Mouse (Mus musculus) CD4-positive, CD25-positive, alpha-beta regulatory T cell, adult 2 months (primary cell): ENCODE measurements at regions not wholly inside any gene's neighbourhood (a gene's known extent, or its start where the extent isn't known, plus 50 kb on each side); places are given as distances from the start of the nearest gene placed in this dataset.

Source experiments
- DNase-seq: peaks from one replicate; pipeline ENCODE4 v3.0.0-alpha.2; 2012; ENCODE audit warnings: low read depth, low spot score

- peak; percentile 51 for DNase-seq
Observed at GRCm38 (mm10) chr6:66480207-66480606, 55.0 kb upstream of the Mad2l1 start.

DNA sequence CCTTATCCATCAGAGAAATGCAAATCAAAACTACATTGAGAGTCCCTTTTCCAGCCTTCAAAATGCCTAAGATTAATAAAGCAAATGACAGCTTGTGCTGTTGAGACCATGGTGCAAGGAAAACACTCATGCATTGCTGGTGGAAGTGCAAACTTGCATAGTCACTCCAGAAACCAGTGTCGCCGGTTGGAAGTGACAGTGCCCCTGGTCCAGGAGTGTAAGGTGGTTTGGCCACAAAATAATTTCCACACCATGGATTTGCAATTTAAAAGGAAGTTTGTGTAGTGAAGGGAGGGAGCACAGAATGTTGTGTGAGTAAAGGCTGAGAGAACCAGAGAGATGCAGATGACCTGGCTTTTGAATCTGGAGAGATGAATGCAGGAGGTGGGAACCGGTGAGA is 52.4 kb upstream of the Mad2l1 start:
- no peak for DNase-seq
